Mouse (Mus musculus) spleen, adult 2 months (tissue): ENCODE measurements around the gene Bcar3.

ENCODE experiments used
- CTCF ChIP-seq: fragments of 200-500 bp; IDR thresholded peaks from 2 replicates; pipeline ENCODE4 v1.5.1; 2011; ENCODE audit warnings: mild to moderate bottlenecking, inconsistent platforms; ENCODE audit not compliant: insufficient read depth, insufficient read length, insufficient replicate concordance; ENCODE audit errors: extremely low read depth
- POLR2A ChIP-seq: fragments of 200-500 bp; IDR thresholded peaks from 2 replicates; pipeline ENCODE4 v1.6.1; 2011; ENCODE audit warnings: low read depth, low read length, inconsistent platforms

DNA sequence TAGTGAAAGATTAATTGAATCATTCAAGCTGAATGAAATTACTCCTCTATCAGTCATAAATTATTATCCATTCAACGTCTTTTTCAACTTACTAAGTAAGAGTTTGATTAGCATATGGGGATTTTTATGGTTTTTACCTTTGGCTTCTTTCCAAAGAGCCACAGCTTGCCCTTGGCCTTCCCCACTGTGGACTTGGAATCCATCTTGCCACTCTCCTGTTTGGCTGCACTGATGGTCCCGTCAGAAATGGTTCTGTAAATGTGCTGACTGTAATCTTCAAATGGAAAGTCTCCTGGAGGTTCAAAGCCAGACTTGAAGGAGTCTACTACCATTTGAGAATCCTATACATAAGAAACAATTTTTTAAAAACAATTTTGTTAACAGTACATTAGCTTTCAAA, 263.8 kb downstream of the Bcar3 start:
- TF ChIP-seq POLR2A (no peak), CTCF (no peak)
